Mouse (Mus musculus) cerebellum, adult (tissue): ENCODE measurements around the gene Aldh18a1.
A peak's percentile ranks its signal among the peaks of the same experiment; 100 is the strongest.
"Not testable (repeated sequence)": the region's sequence is repeated elsewhere in the genome, so short reads cannot be mapped to it uniquely, and the experiment has no call there.

Experiments used
- ATAC-seq: cut with Nextera tagmentation; 2 replicates; pipeline ENCODE4 v1.9.2; 2017; ENCODE audit warnings: mild to moderate bottlenecking, moderate library complexity, mixed read lengths; ENCODE audit not compliant: insufficient number of reproducible peaks, low FRiP score, low TSS enrichment

The Aldh18a1 gene

DNA sequence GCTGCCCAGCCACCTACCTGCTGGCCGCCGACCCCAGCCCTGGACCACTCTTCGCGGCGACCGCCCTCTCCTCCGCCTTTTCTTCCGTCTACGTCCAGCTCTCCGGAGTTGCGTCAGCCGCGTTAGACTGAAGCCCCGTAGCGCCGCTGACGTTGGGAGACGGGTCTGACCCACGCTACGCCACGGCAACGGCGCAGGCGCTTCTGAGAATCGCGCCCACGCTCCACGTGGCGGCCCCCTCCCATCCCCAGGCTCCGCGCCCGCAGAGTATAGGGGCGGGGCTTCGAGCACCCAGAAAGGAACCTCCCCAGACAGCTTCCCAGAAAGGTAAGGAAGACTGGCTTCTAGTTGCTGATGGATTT lies at the start of gene Aldh18a1:
Gene Aldh18a1 (minus strand): TSS at position 171 of the 362 bp plus-strand sequence.
- ATAC-seq, result peak; percentile 85

DNA sequence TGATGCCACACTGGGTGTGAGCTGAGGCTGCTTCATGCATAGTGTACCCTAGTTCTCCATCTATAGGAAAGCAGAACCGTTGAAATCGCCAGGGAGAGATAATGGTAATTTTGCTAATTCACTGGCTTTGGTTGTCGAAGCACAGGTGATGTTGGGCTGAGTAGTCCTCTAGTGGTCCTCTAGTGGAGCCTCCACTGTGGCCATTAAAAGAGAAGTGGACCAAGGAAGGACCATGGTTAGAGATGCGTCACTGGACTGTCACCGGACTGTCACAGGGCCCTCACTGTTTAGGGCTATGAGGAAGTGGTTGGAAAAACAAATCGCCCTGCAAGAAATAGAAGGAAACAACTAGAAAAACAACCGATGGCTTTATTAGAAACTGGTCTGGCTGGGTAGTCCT lies 49.3 kb upstream of the Aldh18a1 start:
- no peak for ATAC-seq

DNA sequence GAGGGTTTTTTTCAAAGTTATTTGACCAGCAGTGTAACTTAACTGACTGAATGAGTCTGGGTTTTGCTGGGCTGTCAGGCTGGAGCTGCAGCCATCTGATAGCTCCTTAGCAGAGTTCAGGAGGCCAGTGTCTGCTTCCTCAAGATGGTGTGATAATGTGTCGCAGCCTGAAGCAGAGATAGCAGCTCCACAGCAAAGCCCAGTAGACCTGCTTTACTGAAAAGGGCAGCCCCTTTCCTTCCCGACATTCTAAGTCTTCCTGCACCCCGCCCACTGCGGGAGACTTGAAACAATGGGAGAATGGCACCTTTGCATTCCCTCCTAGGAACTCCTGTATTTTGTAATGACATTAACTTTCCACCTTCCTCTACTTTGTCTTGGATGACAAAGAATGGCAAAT lies 48.8 kb upstream of the Aldh18a1 start:
- ATAC-seq, result no peak

DNA sequence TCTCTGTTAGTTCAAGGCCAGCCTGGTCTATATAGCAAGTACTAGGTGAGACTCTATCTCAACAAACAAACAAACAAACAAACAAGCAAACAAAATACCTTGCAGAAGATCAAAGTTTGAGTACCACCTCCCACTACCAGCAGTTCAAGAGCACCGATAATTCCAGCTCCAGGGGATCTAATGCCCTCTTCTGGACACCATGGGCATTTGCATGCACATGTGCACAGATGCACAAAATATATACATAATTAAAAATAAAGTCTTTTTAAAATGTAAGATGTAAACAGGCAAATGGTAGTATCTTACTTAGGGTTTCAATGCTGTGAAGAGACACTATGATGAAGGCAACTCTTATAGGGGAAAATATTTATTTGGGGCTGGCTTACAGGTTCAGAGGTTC lies 44.9 kb upstream of the Aldh18a1 start:
- no peak for ATAC-seq

DNA sequence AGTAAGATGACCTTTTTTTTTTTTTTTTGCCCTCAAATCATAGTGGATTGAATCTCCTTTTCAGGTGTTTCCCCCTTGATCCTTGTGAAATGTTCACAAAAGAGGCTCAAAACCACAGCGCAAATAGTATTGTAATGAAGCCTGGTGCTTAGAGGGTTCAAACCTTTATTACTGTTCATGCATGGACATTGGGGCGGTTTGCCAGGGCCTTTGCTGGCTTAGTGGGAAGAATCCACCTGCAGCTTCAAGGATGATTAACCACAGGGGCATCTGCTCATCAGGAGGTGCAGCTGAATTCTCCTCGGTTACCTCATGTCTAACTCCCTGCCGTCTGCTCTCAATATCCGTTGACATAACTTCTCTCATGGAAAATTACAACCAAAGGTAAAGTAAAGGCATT lies 44.4 kb upstream of the Aldh18a1 start:
- no peak for ATAC-seq

DNA sequence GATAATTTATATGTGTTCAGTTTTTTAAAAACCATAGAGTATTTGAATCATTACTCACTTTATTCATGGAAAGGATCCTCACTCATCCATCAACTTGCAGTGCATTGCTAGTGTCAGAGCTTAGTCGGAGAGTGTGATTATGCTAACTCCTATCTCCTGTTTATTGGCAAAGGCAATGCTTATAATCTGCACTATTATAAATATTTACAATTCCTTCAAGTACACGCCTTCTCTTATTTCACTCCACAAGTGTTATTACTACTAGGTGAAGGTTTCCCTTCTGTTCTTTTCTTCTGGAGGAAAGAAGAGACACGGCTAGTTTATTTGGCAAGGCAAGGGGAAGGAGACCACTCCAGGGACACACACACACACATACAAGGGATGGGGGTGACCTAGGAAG lies 43.9 kb upstream of the Aldh18a1 start:
- ATAC-seq, result no peak

DNA sequence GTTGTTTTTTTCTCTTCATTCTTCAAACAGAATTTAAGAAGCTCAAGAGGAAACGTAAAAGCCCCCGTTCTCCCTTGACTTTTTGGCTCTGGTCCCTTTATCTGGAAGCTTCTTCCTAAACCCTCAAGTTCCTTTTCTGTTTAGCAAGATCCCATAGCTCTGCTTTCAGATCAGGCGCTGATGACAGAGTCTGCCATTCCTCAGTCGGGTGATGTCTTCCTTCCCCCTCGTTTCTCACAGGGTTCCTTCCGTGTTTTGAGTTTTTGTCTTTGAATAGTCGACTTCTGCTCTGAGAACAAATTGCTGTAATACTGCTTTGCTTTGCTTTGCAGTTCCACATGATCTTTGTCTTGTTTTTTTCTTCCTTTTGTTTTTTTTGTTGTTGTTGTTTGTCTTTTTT lies 42.3 kb upstream of the Aldh18a1 start:
- ATAC-seq, result no peak

DNA sequence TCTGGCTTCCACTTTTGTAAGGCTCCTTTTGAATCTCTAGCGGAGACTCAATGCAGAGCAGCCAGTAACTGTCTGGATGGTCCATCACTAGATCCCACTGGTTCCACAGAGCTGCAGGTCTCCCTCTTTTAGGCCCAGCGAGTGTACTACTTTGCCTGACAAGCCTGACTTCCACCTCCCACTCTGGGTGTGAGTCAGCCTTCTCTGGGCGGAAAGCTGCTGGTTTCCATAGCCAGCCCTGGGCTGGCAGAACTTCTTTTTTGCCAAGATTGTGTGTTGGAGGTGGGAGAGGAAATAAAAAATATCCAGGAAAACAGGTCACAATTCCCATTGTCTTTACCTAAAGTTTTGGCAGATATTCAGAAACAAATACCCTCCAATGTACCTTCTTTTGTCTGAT lies 41.8 kb upstream of the Aldh18a1 start:
- ATAC-seq, result no peak

DNA sequence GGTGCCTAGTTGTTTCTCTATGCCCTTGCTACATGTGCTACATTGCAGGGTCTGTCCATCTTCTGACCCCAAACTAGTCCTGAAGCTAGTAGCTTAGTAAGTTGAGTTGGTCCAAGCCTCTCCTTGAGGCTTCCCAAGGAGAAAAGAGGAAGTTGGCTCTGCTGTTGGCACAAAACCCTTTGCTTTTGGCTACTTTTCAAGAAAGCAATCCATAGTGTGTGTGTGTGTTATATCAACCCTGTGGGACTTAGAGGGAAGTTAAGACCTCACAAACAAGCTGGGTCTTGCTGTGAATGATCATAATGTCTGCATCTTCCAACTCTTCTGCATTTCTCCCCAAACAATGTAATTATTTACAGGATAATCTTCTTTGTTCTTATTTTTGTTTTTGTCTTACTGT lies 40.7 kb upstream of the Aldh18a1 start:
- no peak for ATAC-seq

DNA sequence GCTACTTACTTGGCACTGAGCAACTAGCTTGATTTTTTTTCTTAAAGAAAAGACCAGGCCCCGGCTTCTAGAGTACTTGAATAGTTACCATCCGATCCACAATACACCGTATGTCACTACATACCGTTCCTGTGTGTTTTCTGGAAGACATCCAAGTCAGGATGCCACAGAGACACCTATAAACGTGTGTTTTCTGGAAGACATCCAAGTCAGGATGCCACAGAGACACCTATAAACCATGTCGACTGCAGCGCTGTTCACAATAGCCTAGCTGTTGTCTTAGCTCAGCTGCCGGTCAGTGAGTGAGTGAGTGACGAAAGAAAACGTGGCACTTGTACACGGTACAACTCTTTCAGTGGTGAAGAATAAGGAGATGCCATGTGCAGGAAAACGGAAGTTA lies 37.7 kb upstream of the Aldh18a1 start:
- no peak for ATAC-seq

DNA sequence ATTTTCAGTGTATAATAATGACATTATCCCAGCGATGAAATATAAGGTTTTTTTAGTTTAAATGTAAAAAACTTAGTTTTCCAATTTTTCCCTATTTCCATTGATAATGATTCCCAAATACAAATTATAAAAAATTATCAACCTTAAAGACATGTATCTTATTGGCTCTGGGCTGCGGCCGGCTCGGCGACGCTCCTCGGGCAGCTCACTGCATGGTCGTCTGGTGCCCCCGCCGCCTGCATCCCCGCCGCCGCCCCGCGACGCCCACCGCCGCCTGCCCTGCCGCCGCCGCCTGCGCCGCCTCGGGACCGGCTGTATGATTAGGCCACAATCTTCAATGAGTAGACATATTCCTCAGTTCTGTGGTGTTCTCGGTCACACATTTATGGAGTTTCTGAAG lies 33.4 kb upstream of the Aldh18a1 start:
- ATAC-seq, result not testable (repeated sequence)

DNA sequence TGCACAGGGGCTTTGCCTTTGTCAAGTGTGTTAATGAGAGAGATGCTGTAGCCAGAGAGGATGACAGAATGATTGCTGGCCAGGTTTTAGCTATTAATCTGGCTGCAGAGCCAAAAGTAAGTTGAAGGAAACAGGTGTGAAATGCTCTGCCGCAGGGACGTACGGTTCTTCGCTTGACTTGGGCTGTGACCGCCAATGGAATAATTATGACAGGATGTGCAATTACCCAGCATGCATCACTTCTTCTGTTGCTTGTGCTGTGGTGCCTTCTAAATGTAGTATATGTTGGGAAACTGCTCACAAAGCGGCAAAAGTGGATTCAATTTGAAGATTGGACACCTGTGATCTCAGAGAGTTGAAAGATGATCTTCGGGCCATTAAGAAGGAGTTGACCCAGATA lies 27.8 kb upstream of the Aldh18a1 start:
- no peak for ATAC-seq

DNA sequence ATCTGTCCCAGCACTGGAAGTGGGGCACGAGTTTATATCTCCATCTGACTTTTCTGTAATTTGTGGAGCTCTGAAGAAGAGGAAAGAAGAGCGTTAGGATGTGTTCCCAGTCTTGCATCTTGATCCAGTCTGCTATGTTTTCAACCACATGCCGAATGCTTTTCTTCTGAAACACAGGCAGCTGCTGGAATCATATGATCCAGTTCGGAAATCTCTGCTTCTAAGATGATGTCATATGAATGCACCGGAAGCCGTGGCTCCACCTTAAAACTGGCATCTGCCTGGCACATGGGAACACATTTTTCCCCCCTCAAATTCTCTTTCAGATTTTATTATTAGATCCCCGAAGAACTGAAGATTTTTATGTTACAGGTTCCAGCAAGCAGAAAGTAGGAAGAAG lies 26.5 kb upstream of the Aldh18a1 start:
- no peak for ATAC-seq

DNA sequence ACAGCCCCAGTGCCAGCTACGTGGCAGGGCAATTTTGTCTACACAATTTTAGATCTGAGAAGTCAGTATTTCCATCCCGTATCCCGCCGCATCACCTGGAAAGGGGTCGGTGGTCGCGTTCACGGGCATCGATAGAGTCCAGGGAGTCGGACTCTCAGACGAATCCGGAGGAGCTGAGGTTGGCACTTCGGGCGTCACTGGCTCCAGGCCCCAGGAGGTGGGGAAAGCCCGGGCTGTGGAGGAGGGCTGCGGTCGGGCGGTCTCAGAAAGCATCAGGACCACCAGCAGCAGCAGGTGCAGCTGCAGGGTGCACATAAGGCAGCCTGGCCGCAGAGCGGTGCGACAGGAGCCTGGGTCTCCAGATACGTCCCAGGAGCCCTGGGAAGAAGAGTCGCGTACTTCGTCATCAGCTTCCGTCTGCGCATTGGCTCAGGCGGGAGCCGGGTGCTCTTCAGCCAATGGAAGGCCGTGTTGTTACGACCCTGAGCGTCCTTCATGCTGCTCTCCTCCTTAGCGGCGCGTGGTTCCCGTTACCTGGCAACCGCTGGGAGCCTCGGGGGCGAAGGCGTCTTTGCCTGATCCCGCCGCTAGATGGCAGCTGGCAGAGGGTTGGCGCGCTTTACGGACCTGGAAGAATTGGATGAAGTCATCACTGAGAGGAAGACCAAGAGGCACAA lies 23.7 kb upstream of the Aldh18a1 start, which contains the start of the genes Tctn3 and Entpd1:
Gene Tctn3 (minus strand): TSS at position 404 of the 677 bp plus-strand sequence.
Gene Entpd1 (plus strand): TSS at position 537 of the 677 bp plus-strand sequence.
- ATAC-seq, result peak; percentile 100

DNA sequence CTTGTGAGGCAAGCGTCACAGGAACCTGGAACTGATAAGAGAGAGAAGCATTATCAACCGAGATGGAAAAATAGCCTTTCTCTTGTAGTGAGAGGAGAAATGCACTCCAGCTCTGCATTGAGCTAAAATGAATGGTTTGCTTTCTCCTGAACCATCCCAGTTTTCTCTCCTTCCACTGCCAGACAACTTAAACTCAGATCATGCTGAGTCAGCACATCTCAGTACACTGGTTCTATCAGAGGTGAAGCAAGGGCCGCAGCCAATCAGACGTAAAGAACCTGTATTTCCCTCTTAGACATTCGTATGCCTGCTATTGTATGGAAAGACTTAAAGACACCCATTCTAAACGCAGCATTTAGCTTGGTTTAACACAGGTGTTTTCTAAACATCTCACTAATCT lies 19.4 kb upstream of the Aldh18a1 start:
- no peak for ATAC-seq

DNA sequence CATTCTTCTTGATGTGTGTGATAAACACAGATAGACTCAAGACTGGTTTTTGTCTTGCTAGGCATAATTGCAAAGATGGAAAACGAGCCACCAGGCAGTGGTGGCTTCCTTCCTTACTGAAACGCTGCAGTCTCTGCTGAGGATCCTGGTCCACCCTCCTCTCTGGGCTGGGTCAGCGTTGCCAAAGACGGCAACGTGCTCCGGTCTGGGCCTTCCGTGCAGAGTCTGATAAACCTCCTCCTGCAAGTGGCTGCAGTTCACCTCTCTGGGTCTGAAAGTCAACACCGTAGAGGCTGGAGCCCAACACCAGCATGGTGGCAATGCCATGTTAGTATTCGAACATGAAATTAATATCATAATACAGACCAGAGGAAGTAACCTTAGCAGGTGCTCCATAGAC lies 16.9 kb upstream of the Aldh18a1 start:
- ATAC-seq, result no peak

DNA sequence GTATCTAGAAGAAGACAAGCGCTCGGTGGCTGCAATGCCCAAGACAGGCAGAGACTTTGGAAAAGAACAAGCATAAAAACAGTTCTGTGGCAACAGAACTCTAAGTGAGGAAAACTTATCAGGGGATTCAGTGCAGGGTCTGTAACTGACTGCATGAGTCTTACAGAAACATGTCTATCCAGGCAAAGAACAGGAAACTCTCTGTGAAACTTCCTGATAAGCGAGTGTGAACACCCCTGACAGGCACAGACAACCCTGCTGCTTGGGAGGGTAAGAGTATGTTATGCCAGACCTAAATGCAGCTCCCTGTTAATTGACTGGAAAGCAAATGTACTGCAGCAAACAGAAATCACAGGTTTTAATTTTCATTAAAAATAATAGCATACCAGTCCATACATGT lies 13.6 kb upstream of the Aldh18a1 start:
- no peak for ATAC-seq

DNA sequence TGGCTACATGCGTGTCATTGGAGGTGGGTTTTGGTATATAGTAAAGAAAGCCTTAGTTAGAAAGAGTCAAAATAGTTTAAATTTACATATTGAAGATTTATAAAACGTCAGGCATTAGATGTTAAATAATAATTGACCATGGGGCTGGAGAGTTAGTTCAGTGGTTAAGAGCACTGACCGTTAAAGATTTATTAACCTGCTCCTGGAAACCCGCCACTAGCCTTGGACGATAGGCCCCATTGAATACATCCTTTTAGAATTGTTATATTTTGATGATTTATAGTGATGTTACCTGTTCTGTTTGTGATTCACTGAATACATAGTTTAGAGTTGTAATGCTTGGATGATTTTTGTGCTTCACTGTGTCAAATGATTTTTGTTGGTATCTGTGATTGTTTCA lies 12.6 kb upstream of the Aldh18a1 start:
- ATAC-seq, result not testable (repeated sequence)

DNA sequence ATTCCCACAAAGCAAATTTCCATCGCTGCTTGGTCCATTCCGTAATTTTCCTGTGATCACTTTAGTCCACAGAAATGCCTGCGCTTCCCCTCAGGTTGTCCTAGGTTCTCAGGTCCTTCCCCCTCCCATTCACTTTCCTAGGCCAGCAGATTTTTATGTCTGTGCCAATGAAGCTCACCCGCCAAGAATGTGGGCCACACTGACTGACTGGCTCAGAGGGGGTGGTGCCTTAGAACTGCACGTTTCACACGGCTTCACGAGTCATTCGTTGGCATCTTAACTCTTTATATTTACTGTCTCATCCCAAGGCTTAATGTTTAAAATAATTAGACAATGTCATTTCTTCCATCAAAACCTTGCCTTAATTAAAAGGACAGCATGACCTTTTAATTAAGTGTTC lies 7.6 kb upstream of the Aldh18a1 start:
- ATAC-seq, result no peak

DNA sequence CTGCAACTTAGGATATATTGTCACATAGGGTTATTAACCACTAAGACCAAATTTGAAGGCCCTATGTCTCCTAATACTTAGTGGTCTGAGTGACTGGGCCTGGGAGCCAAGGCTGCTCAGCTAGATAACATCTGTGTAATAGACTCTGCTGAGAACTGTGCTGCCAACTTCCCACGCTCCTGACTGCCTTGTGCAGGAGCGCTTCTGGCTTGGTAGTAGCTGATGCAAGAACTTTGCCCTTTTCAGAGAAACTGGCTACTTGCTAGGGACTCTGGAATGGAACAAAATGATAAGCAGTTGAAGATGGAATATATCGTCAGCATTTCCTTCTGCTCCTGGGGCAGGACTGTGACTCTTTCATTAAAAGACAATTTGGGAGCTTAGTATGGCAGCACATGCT lies 7.0 kb upstream of the Aldh18a1 start:
- no peak for ATAC-seq

DNA sequence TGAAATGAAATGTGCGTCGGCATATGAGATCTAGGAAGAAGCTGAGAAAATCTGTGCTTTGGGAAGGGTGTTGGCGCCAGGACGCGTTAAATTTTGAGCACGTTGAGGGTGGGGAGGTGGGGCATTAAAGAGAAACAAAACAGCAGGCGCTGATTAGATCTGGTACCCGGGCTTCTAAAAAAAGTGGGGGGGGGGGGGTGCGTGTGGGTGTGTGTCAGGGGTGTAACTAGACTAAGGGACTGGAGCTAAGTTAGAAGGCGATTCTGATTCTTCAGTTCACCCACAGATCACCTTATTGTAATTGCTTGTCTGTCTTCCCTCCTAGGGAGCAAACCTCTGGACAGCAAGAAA lies 1.2 kb upstream of the Aldh18a1 start:
- no peak for ATAC-seq

DNA sequence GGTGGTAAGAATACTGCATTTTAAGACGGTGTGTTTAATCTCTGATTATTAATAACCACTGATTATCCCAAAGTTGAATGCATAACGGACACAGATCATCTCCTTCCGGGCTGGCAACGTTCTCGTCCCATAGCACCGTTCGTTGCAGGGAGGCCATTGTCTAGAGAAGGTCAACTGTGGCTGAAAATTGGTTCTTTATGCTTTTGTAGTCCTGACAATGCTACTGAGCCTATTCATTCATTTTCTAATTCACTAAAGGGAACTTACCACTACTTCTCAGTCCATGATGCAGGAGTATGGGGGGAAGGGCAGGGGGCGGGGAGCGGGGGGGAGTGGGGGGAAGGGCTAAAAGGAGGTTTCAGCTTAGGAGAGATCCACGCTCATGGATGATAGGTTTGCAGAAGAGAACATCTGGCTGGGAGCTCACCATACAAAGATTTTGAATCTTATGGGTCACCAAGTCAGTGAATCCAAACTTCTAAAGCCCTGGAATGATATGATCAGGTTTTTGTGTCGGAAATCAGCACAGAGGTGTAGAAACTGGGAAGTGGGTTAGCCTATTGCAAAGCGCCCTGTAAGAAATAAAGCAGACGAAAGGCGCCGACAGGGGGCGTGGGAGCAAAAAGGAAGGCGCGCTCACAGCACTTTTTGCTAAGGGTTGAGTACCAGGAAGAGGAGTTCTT lies 725 bp upstream of the Aldh18a1 start:
- peak; percentile 39; the same call in 1 of the 2 replicates for ATAC-seq
